Mouse (Mus musculus) liver, postnatal 0 days (tissue): Measurements from ENCODE around the gene Aatk.

Experiments used
- CTCF ChIP-seq: sonication (generic); IDR thresholded peaks from 2 replicates; pipeline ENCODE4 v1.5.1; 2016; ENCODE audit warnings: antibody characterized with exemption, low read depth
- EP300 ChIP-seq: IDR thresholded peaks from 2 replicates; pipeline ENCODE4 v1.6.1; 2016; ENCODE audit warnings: antibody characterized with exemption, low read depth, mild to moderate bottlenecking

DNA sequence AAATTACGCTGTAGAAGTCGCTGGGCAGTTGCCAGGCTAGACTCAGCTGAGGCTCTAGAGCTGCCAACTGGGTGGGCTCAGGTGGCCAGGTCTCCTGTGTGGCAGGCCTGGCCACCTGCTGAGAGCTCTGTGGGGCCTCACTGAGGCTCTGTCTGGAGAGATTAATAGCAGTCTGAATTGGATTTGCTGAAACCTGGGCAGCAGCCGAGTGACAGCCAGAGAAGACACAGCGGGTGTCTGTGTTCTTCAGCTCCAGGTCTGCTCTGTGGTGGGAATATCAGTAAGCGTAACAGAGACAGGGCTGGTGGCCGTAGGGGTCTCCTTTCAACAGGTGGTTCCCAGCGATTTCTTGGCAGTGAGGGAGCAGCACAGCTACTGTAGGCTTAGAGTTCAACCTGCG is 79.6 kb downstream of the Aatk start:
- TF ChIP-seq CTCF (no peak), EP300 (no peak)
